Mouse (Mus musculus): ENCODE data around the gene Thoc3.

GRCm38 (mm10) chr13:54474996-54475395 lies 6.3 kb upstream of the Thoc3 start:
- no peak for TF ChIP-seq POLR2A (IDR thresholded peaks at IDR 0.05; ENCODE audit: low read depth, low read length)
- TF ChIP-seq CTCF (IDR thresholded peaks at IDR 0.05; ENCODE audit: extremely low read depth, insufficient read depth, insufficient read length, insufficient replicate concordance), result no peak
